Mouse (Mus musculus): ENCODE data around the gene Nucb2. TPM values are rescaled to one million over a fixed set of nuclear protein-coding genes. Genes with fewer than 3 reads are reported as not detected.

The Nucb2 gene
- total and polyA plus RNA-seq, 3 experiments = 12.8 to 25.2 (median 20.0) TPM

- H3K79me2 ChIP-seq (replicated peaks; ENCODE audit: control insufficient read depth, extremely low read depth, insufficient read depth, poor library complexity, severe bottlenecking) = no peaks in the 10 kb centered on the region
- TF ChIP-seq CHD2 (IDR thresholded peaks at IDR 0.05; ENCODE audit: low read length) (no peak), HCFC1 (IDR thresholded peaks at IDR 0.05; ENCODE audit: low read depth, low read length) (no peak), BHLHE40 (IDR thresholded peaks at IDR 0.05; ENCODE audit: low read depth, low read length) (0 out of 2 replicates have a peak, but pooled peaks have one; percentile 9), MAFK (IDR thresholded peaks at IDR 0.05; ENCODE audit: insufficient replicate concordance, low read length) (0 out of 2 replicates have a peak, but pooled peaks have one; percentile 19)
- H3K9me3 ChIP-seq (replicated peaks; ENCODE audit: low read length) = peaks cover 4% of the 10 kb centered on the region
- H3K27ac ChIP-seq (ENCODE audit: insufficient read depth, low read depth) = no peak overlapping the region
- in situ Hi-C loops (cut with MboI; ENCODE audit: low pct_ligation_motif_present, low pct_unique_long_range_greater_than_20kb, low sequenced_read_pairs) = no loop called here
- DNase-seq (ENCODE audit: extremely low read depth) = no peak
- no peak overlapping the region for H3K9ac ChIP-seq (ENCODE audit: insufficient read depth, low read depth)
- H3K36me3 ChIP-seq (replicated peaks in 1 of 2; ENCODE audit: control insufficient read depth in 1 of 2, insufficient read depth in 1 of 2, low read length in 1 of 2) = no peaks in the 10 kb centered on the region
- no peak overlapping the region for H3K4me2 ChIP-seq (ENCODE audit: insufficient read depth, low read depth, poor library complexity, severe bottlenecking)
- no peak overlapping the region for H3K4me3 ChIP-seq (replicated peaks in 1 of 3; ENCODE audit: low read depth in 2 of 3, low read length in 2 of 3, poor library complexity in 1 of 3)
- peaks cover 3 to 8% of the 10 kb centered on the region in 2 experiments for H3K4me1 ChIP-seq (ENCODE audit: control insufficient read depth in 1 of 2, insufficient read depth in 2 of 2)
- H3K27me3 ChIP-seq (replicated peaks) = peaks cover 5% of the 10 kb centered on the region
- dilution Hi-C loops (cut with MboI; ENCODE audit: extremely low pct_ligation_motif_present, extremely low pct_unique_long_range_greater_than_20kb, low sequenced_read_pairs) = no loop called here
Observed at GRCm38 (mm10) chr7:116484213-116484612, 20.0 kb upstream of the Nucb2 start.

- H3K4me3 ChIP-seq (replicated peaks in 1 of 3; ENCODE audit: low read depth in 2 of 3, low read length in 2 of 3, poor library complexity in 1 of 3) = no peak overlapping the region
- no peak overlapping the region for H3K27ac ChIP-seq (ENCODE audit: insufficient read depth, low read depth)
- no peaks in the 10 kb centered on the region for H3K36me3 ChIP-seq (replicated peaks in 1 of 2; ENCODE audit: control insufficient read depth in 1 of 2, insufficient read depth in 1 of 2, low read length in 1 of 2)
- H3K4me1 ChIP-seq (ENCODE audit: control insufficient read depth in 1 of 2, insufficient read depth in 2 of 2) = peaks cover 3 to 8% of the 10 kb centered on the region in 2 experiments
- DNase-seq (ENCODE audit: extremely low read depth) = no peak
- dilution Hi-C loops (cut with MboI; ENCODE audit: extremely low pct_ligation_motif_present, extremely low pct_unique_long_range_greater_than_20kb, low sequenced_read_pairs) (no loop called here), in situ Hi-C loops (cut with MboI; ENCODE audit: low pct_ligation_motif_present, low pct_unique_long_range_greater_than_20kb, low sequenced_read_pairs) (no loop called here)
- no peak for TF ChIP-seq USF1 (IDR thresholded peaks at IDR 0.05; ENCODE audit: low read depth, low read length)
- no peak for TF ChIP-seq IRF4 (IDR thresholded peaks at IDR 0.05; ENCODE audit: low read depth, low read length)
- no peak for TF ChIP-seq NRF1 (IDR thresholded peaks at IDR 0.05; ENCODE audit: low read depth, low read length)
- TF ChIP-seq ZC3H11A (IDR thresholded peaks at IDR 0.05; ENCODE audit: low read depth, low read length) = no peak
- TF ChIP-seq POLR2AphosphoS2 (IDR thresholded peaks at IDR 0.05; ENCODE audit: low read depth, low read length) = no peak
- TF ChIP-seq RAD21 (IDR thresholded peaks at IDR 0.05; ENCODE audit: low read depth, low read length) = no peak
- no peak for TF ChIP-seq EP300 (IDR thresholded peaks at IDR 0.05; ENCODE audit: low read length)
- no peak for TF ChIP-seq ZKSCAN1 (IDR thresholded peaks at IDR 0.05; ENCODE audit: borderline replicate concordance, low read depth, low read length)
- no peak for TF ChIP-seq TCF12 (IDR thresholded peaks at IDR 0.05; ENCODE audit: low read depth, low read length)
- no peak for TF ChIP-seq ETS1 (conservative IDR thresholded peaks at IDR 0.05; ENCODE audit: low read depth, low read length)
- TF ChIP-seq UBTF (IDR thresholded peaks at IDR 0.05; ENCODE audit: low read depth, low read length) = no peak
- no peak for TF ChIP-seq ZMIZ1 (IDR thresholded peaks at IDR 0.05; ENCODE audit: low read depth, low read length)
- no peak for TF ChIP-seq GABPA (IDR thresholded peaks at IDR 0.05; ENCODE audit: insufficient replicate concordance, low read depth, low read length)
- no peak for TF ChIP-seq E2F4 (IDR thresholded peaks at IDR 0.05; ENCODE audit: insufficient replicate concordance, low read depth, low read length)
- no peak for TF ChIP-seq CHD2 (IDR thresholded peaks at IDR 0.05; ENCODE audit: low read length)
- no peak for TF ChIP-seq JUN (IDR thresholded peaks at IDR 0.05; ENCODE audit: insufficient read depth, low read depth, low read length)
- TF ChIP-seq SIN3A (IDR thresholded peaks at IDR 0.05; ENCODE audit: low read length) = no peak
- H3K4me2 ChIP-seq (ENCODE audit: insufficient read depth, low read depth, poor library complexity, severe bottlenecking) = no peak overlapping the region
- H3K79me2 ChIP-seq (replicated peaks; ENCODE audit: control insufficient read depth, extremely low read depth, insufficient read depth, poor library complexity, severe bottlenecking) = no peaks in the 10 kb centered on the region
- peaks cover 4% of the 10 kb centered on the region for H3K9me3 ChIP-seq (replicated peaks; ENCODE audit: low read length)
- peaks cover 5% of the 10 kb centered on the region for H3K27me3 ChIP-seq (replicated peaks)
- H3K9ac ChIP-seq (ENCODE audit: insufficient read depth, low read depth) = no peak overlapping the region
Observed at GRCm38 (mm10) chr7:116485062-116485601, 19.0 kb upstream of the Nucb2 start.

Data from CH12.LX (cell line).